Mouse (Mus musculus) intestine, embryonic 14.5 days (tissue): ENCODE results near the gene 9230112D13Rik. TPM values are rescaled to one million over a fixed set of nuclear protein-coding genes. Genes with fewer than 3 reads are reported as not detected.

Source experiments
- ATAC-seq: fragments of 200-750 bp; cut with Nextera tagmentation; replicated peaks from 2 replicates; pipeline ENCODE4 v1.8.0; 2017; ENCODE audit warnings: low read depth, moderate number of reproducible peaks, moderate TSS enrichment, moderate library complexity; ENCODE audit not compliant: low FRiP score, low TSS enrichment
- DNase-seq: peaks from one replicate; pipeline ENCODE4 v3.0.0-alpha.2; 2018; ENCODE audit warnings: low spot score
- H3K27ac ChIP-seq: fragments of 300-500 bp; sonication (generic); 2 replicates; pipeline ENCODE4 v1.5.1; 2014; ENCODE audit warnings: low read depth, mild to moderate bottlenecking, control low read depth
- H3K27me3 ChIP-seq: fragments of 300-500 bp; sonication (generic); replicated peaks from 2 replicates; pipeline ENCODE4 v1.6.1; 2014; ENCODE audit warnings: low read length, control low read depth; ENCODE audit not compliant: control insufficient read depth, insufficient read depth
- H3K36me3 ChIP-seq: fragments of 300-500 bp; sonication (generic); 2 replicates; pipeline ENCODE4 v1.6.1; 2014; ENCODE audit warnings: low read length, control low read depth; ENCODE audit not compliant: control insufficient read depth, insufficient read depth
- H3K4me1 ChIP-seq: fragments of 300-500 bp; sonication (generic); replicated peaks from 2 replicates; pipeline ENCODE4 v1.6.1; 2014; ENCODE audit warnings: low read length, control low read depth, mixed read lengths; ENCODE audit not compliant: control insufficient read depth, insufficient read depth
- H3K4me2 ChIP-seq: fragments of 300-500 bp; sonication (generic); 2 replicates; pipeline ENCODE4 v1.6.1; 2014; ENCODE audit warnings: low read length
- H3K4me3 ChIP-seq: fragments of 300-500 bp; sonication (generic); 2 replicates; pipeline ENCODE4 v1.5.1; 2014; ENCODE audit warnings: low read depth, low read length, control low read depth, mixed read lengths
- H3K9ac ChIP-seq: fragments of 300-500 bp; sonication (generic); 2 replicates; pipeline ENCODE4 v1.6.1; 2014; ENCODE audit warnings: mild to moderate bottlenecking, low read length
- H3K9me3 ChIP-seq: fragments of 300-500 bp; sonication (generic); 2 replicates; pipeline ENCODE4 v1.6.1; 2016; ENCODE audit warnings: low read length, control low read depth; ENCODE audit not compliant: control insufficient read depth
- WGBS: fragments of 180-500 bp; shearing (Covaris S2); extraction: QIAGEN DNeasy Blood & Tissue Kit; methylation state at CpG from one replicate; pipeline ENCODE4 v1.1.7; 2014; 5-methylcytosine and 5-hydroxymethylcytosine counted together
- polyA plus RNA-seq: library from polyadenylated mRNA; unstranded; fragments of >200 nt; fragmentation: Nextera tagmentation; extraction: Ambion mirVana; gene quantifications from 2 replicates; pipeline ENCODE4 v1.2.1, GENCODE M21; 2014

9230112D13Rik gene
- polyA plus RNA-seq, 1 experiment from 2014 or later: not detected

GRCm38 (mm10) chr14:34565711-34566110, 43.1 kb upstream of the 9230112D13Rik start:
- H3K4me3 ChIP-seq: no peak overlapping the region
- H3K27me3 ChIP-seq: no peaks in the 10 kb centered on the region
- H3K4me1 ChIP-seq: peaks cover 11% of the 10 kb centered on the region; the same call in 1 of the 2 replicates
- WGBS: 50% methylated on average over 17 of the region's 17 CpGs
- no peaks in the 10 kb centered on the region for H3K9me3 ChIP-seq
- ATAC-seq: no peak
- DNase-seq: no peak
- no peaks in the 10 kb centered on the region for H3K36me3 ChIP-seq
- no peak overlapping the region for H3K9ac ChIP-seq
- H3K4me2 ChIP-seq: no peak overlapping the region
- peak overlapping the region; percentile 54; the same call in 1 of the 2 replicates for H3K27ac ChIP-seq

DNA sequence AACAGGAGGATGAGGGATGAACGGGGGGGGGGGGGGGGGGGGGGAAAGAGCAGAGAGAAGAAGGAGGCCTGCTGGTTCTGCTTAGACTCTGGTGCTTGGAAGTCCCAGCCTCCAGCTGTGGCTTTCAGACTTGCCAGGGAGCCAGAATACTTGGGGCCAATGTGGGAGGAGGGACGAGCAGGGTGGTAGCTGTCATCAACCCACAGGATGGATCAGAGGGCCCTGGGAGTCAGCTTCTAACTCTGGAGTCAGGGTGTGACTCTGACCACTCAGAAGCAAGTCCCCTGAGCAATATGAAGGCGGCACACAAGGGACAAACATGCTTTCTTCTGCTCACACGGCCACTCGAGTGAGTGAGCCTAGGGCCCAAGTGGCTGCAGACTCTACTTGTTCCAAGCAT, 42.0 kb upstream of the 9230112D13Rik start:
- Histone ChIP-seq H3K36me3 (no peaks in the 10 kb centered on the region), H3K9me3 (no peaks in the 10 kb centered on the region), H3K9ac (no peak overlapping the region), H3K27ac (peak overlapping the region; percentile 54; the same call in 1 of the 2 replicates), H3K27me3 (no peaks in the 10 kb centered on the region), H3K4me3 (no peak overlapping the region), H3K4me2 (no peak overlapping the region), H3K4me1 (peaks cover 11% of the 10 kb centered on the region; the same call in 1 of the 2 replicates)
- DNase-seq: no peak
- no peak for ATAC-seq
- WGBS: 71% methylated on average over 5 of the region's 5 CpGs

DNA sequence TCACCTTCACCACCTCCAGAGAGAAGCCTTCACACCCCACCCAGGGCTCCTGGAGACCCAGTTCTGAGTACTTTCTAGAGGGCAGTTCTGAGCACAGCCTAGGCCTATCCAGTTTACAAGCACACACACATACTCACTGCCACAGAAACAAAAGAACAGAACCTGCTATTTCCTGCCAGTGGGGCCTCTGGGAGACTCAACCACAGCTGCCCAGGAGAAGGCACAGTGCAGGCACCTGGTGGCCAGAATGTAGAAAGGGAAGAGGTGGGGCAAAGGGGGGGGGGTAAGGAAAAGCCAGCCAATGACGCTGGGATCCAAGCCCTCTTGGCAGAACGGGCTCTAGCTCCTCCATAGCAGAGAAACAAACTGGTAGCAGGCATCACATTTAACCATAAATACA, 39.8 kb upstream of the 9230112D13Rik start:
- no peak for ATAC-seq
- no peaks in the 10 kb centered on the region for H3K36me3 ChIP-seq
- no peak overlapping the region for H3K9ac ChIP-seq
- H3K4me2 ChIP-seq: no peak overlapping the region
- H3K27me3 ChIP-seq: no peaks in the 10 kb centered on the region
- WGBS: 7% methylated on average over 2 of the region's 2 CpGs
- peaks cover 7% of the 10 kb centered on the region; the same call in 1 of the 2 replicates for H3K4me1 ChIP-seq
- H3K4me3 ChIP-seq: no peak overlapping the region
- no peak overlapping the region for H3K27ac ChIP-seq
- no peaks in the 10 kb centered on the region for H3K9me3 ChIP-seq
- no peak for DNase-seq

DNA sequence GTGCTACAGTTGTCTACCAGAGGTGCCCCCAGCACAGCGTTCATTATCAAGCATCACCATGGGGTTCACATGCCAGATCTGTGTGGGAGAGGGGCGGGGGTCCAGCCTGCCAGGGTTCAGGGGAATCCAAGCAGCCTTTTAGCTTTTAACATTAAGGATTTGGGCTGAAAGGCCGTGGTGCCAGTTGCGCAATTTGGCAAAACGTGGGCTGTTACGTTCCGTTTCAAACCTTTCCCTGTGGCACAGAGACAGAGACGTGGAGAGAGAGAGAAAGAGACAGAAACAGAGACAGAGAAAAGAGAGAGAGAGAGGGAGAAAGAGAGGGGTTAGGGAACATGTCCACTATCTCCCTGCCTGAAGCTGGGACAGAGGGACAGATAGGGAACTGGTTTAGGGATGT, 39.0 kb upstream of the 9230112D13Rik start:
- Histone ChIP-seq H3K36me3 (no peaks in the 10 kb centered on the region), H3K4me2 (no peak overlapping the region), H3K9ac (no peak overlapping the region), H3K4me3 (no peak overlapping the region), H3K9me3 (no peaks in the 10 kb centered on the region), H3K27ac (no peak overlapping the region), H3K4me1 (peaks cover 7% of the 10 kb centered on the region; the same call in 1 of the 2 replicates), H3K27me3 (no peaks in the 10 kb centered on the region)
- 97% methylated on average over 8 of the region's 8 CpGs for WGBS
- DNase-seq: no peak
- no peak for ATAC-seq

DNA sequence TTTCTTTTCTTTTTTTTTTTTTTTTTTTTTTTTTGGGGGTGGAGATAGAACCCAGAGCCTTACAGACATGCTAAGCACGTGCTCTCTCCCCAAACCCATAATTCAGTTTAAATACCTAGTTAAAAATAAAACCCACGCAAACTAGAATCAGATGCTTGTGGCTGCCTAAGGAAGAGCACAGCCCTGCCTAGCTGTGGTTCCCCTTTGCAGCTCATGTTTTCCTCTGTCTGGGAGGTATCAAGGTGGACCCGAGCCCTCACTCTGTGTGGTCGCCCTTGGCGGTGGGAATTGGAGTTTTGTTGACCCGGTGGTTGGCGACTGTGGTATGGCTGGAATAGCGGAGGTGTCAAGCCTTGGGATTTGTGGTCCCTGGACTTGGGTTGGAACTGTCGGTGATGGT, 36.3 kb upstream of the 9230112D13Rik start:
- H3K4me3 ChIP-seq: no peak overlapping the region
- H3K9ac ChIP-seq: no peak overlapping the region
- DNase-seq: no peak
- no peaks in the 10 kb centered on the region for H3K36me3 ChIP-seq
- no peaks in the 10 kb centered on the region for H3K27me3 ChIP-seq
- no peak overlapping the region for H3K4me2 ChIP-seq
- no peaks in the 10 kb centered on the region for H3K4me1 ChIP-seq
- ATAC-seq: no peak
- H3K9me3 ChIP-seq: no peaks in the 10 kb centered on the region
- 82% methylated on average over 9 of the region's 9 CpGs for WGBS
- H3K27ac ChIP-seq: no peak overlapping the region

- 72% methylated on average over 13 of the region's 13 CpGs for WGBS
These were observed 32.6 kb upstream of the 9230112D13Rik start for GRCm38 (mm10) chr14:34555211-34555610.

GRCm38 (mm10) chr14:34554047-34554446, 31.4 kb upstream of the 9230112D13Rik start:
- Histone ChIP-seq H3K4me2 (no peak overlapping the region), H3K27me3 (0 out of 2 replicates have a peak, but pooled peaks cover 5% of the 10 kb centered on the region), H3K4me3 (no peak overlapping the region), H3K9me3 (no peaks in the 10 kb centered on the region), H3K36me3 (no peaks in the 10 kb centered on the region), H3K9ac (no peak overlapping the region), H3K4me1 (peaks cover 5% of the 10 kb centered on the region), H3K27ac (no peak overlapping the region)
- 48% methylated on average over 3 of the region's 3 CpGs for WGBS
- no peak for ATAC-seq
- DNase-seq: no peak

More at GRCm38 (mm10) chr14:34555211-34555610, 32.6 kb upstream of the 9230112D13Rik start:
- Histone ChIP-seq H3K4me3 (no peak overlapping the region), H3K4me1 (no peaks in the 10 kb centered on the region), H3K4me2 (no peak overlapping the region), H3K27me3 (0 out of 2 replicates have a peak, but pooled peaks cover 5% of the 10 kb centered on the region), H3K9ac (no peak overlapping the region), H3K36me3 (no peaks in the 10 kb centered on the region), H3K27ac (no peak overlapping the region), H3K9me3 (no peaks in the 10 kb centered on the region)
- DNase-seq: no peak
- ATAC-seq: no peak

DNA sequence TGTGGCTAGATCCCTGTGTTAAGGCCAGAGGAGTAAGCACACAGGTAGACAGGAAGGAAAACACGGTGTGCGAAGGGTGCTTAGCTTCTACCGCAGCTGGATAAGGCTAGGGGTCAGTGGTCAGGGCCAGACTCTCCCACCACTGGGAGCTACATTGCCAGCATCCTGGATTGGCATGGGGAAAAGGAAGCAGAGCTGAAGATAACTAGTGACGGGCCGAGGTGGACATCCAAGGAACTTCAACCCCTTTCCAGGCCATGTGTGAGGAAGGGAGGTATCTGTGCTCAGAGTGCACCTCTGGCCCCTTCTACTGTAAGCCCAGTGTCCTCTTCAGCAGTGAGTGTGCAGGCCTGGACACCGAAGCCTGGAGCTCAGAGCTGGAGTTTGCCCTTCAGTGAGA, 30.9 kb upstream of the 9230112D13Rik start:
- Histone ChIP-seq H3K36me3 (no peaks in the 10 kb centered on the region), H3K27ac (no peak overlapping the region), H3K9ac (no peak overlapping the region), H3K9me3 (no peaks in the 10 kb centered on the region), H3K4me3 (no peak overlapping the region), H3K4me1 (peaks cover 5% of the 10 kb centered on the region), H3K4me2 (no peak overlapping the region), H3K27me3 (0 out of 2 replicates have a peak, but pooled peaks cover 5% of the 10 kb centered on the region)
- no peak for DNase-seq
- no peak for ATAC-seq
- WGBS: 85% methylated on average over 6 of the region's 6 CpGs

- ATAC-seq (no peak), DNase-seq (no peak)
- peaks cover 10% of the 10 kb centered on the region for H3K4me1 ChIP-seq
- H3K27me3 ChIP-seq: 0 out of 2 replicates have a peak, but pooled peaks cover 5% of the 10 kb centered on the region
- no peak overlapping the region for H3K4me3 ChIP-seq
- no peaks in the 10 kb centered on the region for H3K9me3 ChIP-seq
- no peak overlapping the region for H3K9ac ChIP-seq
- WGBS: 96% methylated on average over 5 of the region's 5 CpGs
- no peak overlapping the region for H3K27ac ChIP-seq
- no peaks in the 10 kb centered on the region for H3K36me3 ChIP-seq
- H3K4me2 ChIP-seq: no peak overlapping the region
These were observed 29.6 kb upstream of the 9230112D13Rik start for GRCm38 (mm10) chr14:34552226-34552625.
